Mouse (Mus musculus): ENCODE measurements around the gene Prkch. TPM values are rescaled to one million over a fixed set of nuclear protein-coding genes. Genes with fewer than 3 reads are reported as not detected.
A peak's percentile ranks its signal among the peaks of the same experiment; 100 is the strongest.
"Not testable (repeated sequence)": the region's sequence is repeated elsewhere in the genome, so short reads cannot be mapped to it uniquely, and the experiment has no call there.

The Prkch gene
- 37.1 and 40.4 TPM in 2 replicates for polyA plus RNA-seq (2015; fragmentation: Nextera tagmentation; extraction: Ambion mirVana)

GRCm38 (mm10) chr12:73584610-73585240 lies at the start of gene Prkch:
Gene Prkch, plus strand, starts transcription at chr12:73584796.
- DNase-seq (ENCODE audit: low spot score): peak; percentile 89

DNA sequence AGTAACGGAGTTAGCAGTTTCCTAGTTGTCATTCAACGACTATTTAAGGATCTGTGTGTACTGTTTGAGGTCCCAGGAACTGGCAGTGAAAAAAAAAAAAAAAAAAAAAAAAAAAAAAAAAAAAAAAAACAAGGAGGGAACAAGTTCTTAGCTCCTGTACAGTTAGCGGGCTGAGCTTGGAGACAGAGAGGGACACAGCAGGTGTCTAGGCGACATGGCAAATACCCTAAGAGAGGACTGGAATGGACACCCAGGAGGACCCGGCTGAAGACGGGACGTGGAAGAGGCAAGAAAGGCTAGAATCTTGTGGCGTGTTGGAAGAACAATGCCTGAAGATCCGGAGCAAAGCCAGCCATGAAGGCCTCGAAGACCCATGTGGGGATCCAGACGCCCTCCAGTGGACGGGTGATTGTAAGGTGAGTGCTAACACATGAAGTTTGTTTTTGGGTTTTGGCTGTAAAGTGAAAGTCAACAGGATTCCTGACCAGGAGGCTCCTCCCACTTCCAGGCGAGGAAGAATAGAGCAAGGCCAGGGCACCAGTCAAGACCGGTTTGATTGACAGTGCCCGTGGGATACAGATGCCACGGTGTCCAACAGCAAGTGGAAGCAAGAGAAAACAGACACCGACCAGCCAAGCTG lies 47.0 kb upstream of the Prkch start:
- DNase-seq (ENCODE audit: low spot score): peak; percentile 52

DNA sequence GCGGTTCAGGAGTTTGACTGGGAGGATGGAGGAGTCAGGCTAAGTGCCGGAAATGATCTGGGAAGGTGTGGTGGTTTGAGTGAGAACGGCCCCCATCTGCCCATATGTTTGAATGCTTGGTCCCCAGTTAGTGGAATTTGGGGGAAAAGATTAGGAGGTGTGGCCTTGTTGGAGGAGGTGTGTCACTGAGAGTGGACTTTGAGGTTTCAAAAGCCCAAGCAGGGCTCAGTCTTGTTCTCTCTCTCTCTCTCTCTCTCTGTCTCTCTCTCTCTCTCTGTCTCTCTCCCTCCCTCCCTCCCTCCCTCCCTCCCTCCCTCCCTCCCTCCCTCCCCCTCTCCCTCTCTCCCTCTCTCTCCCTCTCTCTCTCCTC lies 46.5 kb upstream of the Prkch start:
- DNase-seq (ENCODE audit: low spot score): not testable (repeated sequence)

DNA sequence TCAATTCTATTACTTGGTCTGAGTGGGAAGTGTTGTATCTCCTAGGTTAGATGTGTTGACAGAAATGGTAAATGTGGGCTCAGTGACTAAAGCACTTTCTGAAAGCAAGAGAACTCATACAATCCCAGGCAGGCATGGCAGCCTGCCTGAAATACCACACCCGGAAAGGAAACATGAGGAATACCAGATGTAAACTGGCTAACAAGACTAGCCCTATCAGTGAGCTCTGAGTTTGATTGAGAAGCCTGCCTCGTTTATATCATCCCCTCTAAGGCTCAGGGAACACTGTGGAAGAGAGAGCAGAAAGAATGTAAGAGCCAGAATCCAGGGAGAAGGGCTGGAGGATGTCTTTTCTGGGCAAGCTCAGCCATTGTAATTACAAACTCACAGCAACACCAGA lies 45.4 kb upstream of the Prkch start:
- DNase-seq (ENCODE audit: low spot score): no peak

- no peak for DNase-seq (ENCODE audit: low spot score)
Observed at GRCm38 (mm10) chr12:73540402-73540801, 44.2 kb upstream of the Prkch start.

DNA sequence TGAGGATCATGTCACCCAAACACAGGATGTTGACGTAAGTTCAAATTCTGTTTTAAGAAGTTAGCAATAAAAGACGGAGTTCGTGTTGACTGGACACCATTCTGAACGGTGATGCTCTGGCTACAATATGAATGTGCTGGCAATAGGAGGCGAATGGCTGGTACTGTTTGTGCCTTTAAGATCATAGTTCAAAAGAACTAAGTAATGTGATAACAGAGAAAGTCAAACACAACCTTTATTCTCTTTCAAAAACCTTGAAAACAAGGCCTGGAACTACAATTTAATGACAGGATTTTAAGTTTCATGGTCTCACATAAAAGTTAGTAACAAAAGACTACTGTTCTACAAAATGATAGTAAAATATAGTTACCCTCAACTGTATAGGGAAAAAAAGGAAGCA lies 41.4 kb upstream of the Prkch start:
- no peak for DNase-seq (ENCODE audit: low spot score)

- DNase-seq (ENCODE audit: low spot score): no peak
Observed at GRCm38 (mm10) chr12:73544736-73545671, 39.6 kb upstream of the Prkch start.

- peak; percentile 62 for DNase-seq (ENCODE audit: low spot score)
Observed at GRCm38 (mm10) chr12:73545672-73546085, 38.9 kb upstream of the Prkch start.

DNA sequence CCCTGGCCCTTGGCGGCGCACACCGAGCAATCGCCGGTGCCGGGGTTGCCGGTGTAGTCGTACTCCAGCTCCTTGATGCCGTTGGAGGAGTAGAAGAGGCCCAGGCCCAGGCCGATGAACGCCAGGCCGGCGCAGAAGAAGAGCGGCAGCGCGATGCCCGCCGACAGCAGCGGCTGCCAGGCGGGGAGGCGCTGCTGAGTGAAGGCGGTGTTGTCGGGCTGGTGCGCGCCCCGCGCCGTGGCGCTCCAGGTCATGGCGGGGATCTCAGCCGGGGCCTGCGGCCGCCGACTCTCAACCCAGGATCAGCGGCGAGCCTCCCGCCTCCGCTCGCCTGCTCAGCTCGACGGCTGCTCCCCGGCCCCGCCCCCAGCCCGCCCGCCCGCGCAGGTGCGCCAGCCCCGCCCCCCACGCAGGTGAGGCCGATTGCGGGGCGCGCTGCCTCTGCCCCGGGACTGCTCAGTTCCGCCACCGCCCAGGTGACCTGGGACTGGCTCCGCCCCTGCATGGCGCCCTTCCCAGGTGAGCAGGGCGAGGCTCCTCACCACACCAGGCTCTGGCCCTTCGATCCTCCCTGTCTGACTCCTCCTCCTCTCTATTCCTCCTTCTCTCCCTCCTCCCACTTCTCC lies 38.4 kb upstream of the Prkch start, which contains the start of gene Tmem30b:
Gene Tmem30b, minus strand, starts transcription at position 307 of the 626 bp plus-strand sequence.
- peak; percentile 23 for DNase-seq (ENCODE audit: low spot score)

- peak; percentile 10 for DNase-seq (ENCODE audit: low spot score)
Observed at GRCm38 (mm10) chr12:73547646-73548045, 37.0 kb upstream of the Prkch start.

- no peak for DNase-seq (ENCODE audit: low spot score)
Observed at GRCm38 (mm10) chr12:73548259-73548658, 36.3 kb upstream of the Prkch start.

- peak; percentile 85 for DNase-seq (ENCODE audit: low spot score)
Observed at GRCm38 (mm10) chr12:73554155-73554554, 30.4 kb upstream of the Prkch start.

DNA sequence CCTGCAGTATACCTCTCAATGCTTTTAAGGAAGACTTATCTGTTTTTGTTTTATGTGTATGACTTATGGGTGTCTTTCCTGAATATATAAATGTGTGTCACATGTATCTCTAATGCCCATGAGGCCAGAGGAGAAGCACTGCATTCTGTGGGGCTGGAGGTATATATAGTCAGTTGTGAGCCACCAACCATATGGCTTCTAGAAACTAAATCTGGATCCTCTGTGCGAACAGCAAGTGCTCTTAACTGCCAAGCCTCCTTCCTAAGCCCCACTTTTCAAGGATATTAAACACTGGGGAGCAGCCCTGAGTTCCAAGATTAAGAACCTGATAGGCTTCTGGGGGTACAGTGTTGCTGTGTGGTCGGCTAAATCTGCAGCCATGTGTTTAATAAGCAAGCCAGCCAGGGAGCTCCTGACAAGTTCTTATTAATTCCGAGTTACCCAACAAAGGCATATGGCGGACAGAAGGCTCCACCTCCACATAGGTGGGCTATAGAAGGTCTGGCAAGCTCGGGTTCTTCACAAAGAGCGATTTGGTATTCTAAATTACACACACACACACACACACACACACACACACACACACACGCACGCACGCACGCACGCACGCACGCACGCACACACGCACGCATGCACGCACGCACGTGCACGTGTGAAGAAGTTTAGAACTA lies 25.9 kb upstream of the Prkch start:
- DNase-seq (ENCODE audit: low spot score): no peak

DNA sequence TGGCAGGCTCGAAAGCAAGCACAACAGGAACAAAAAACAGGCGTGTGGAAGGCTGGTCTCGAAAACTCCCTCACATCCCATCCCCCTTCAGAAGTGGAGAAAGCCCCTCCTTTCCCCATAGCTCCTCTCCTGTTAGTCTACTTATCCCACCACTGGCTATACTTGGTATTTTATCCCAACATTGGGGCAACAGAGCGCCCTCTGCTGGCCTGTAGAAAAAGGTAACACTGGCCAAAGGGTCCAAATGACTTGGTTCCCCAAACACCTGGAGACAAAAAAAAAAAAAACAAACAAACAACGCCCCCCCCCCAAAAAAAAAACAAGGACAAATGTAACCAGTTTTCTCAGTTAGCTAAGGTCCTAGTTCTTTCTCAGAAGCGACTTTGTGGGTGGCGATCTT lies 24.5 kb upstream of the Prkch start:
- peak; percentile 51 for DNase-seq (ENCODE audit: low spot score)

DNA sequence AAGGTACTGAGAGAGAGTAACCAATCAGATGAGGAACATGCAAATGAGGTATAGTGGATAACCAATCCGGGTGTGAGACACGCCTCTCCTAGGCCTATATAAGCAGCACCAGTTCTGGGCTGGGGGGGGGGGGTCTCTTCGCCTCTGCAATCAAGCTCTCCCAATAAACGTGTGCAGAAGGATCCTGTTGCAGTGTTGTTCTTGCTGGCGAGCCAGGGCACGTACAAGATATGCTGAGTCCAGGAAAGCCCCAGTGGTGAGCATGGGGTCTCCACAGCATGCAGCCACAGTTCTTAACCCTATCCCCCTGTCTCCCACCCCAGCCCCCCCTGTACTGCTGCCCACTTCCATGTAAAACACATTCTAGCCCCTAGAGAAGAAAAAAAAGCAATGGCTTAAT lies 21.5 kb upstream of the Prkch start:
- DNase-seq (ENCODE audit: low spot score): not testable (repeated sequence)

DNA sequence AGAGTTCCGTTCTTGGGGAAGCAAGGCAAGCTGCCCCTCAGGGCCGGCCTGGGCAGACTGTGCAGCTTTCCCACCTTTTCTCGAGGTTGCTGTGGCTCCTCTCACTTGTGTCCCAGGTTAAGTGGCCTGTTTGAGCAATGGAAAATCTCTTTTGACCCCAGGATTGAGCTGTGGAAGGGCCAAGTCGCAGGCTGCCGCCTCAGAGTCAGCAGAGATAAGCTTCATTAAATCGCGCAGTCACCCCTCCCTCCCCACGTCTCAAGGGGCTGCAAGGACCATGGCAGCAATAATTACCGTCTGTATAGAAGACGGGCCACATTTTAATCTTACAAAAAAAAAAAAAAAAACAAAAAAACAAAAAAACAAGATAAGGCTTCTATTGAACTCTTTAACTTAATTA lies 20.4 kb upstream of the Prkch start:
- no peak for DNase-seq (ENCODE audit: low spot score)

DNA sequence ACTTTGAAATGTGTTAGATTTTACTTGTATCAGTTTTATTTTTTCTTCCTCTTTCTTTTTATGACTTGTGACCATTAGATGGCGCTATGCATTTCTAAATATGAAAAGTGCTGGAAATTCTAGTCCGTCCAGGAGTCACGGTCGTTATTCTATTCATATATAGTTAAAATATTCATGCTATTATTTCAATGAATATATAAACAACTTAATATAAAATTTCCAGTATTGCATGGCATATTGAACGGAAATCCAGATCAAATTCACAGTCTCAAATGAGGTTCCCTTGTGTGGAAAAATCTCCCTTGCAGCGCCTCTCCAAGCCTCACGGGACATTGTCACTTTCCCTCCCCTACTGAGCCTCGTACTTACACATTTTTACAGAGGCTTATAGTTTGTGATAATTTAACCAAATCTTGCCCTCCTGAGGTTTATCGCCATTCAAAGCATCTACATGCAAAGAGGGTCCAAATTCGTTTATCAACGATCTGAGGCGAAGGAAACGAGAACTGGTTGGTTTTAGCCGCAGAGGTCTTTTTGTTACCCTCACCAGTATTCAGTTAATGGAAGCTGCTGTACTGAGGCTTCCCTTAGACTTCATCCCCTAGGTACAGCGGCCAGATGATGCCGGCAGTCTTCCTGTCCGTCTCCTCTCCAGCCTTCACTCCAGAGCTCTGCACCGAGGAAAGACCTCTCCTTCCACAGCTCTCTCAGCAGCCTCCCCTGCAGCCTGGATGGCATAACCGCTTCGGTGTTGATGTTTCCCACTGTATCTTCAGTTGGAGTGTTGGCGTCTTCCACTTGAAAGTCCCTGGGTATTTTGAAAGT lies 19.6 kb upstream of the Prkch start:
- DNase-seq (ENCODE audit: low spot score): peak; percentile 76

DNA sequence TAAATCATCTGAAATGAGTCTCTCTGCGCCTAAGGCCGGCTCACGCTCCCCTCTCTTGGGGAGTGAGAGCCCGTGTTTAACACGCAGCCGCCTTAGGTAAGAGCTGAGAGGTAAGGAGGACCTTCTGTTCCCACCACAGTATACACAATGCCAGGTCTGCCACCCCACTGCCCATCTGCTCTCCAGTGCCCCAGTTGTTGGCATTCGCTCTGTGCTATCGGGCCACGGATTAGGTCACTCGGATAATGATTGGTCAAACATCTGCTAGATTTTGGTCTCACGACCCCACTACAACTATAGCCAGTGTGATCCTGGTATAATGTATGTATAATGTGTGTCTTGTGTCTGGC lies 19.0 kb upstream of the Prkch start:
- no peak for DNase-seq (ENCODE audit: low spot score)

DNA sequence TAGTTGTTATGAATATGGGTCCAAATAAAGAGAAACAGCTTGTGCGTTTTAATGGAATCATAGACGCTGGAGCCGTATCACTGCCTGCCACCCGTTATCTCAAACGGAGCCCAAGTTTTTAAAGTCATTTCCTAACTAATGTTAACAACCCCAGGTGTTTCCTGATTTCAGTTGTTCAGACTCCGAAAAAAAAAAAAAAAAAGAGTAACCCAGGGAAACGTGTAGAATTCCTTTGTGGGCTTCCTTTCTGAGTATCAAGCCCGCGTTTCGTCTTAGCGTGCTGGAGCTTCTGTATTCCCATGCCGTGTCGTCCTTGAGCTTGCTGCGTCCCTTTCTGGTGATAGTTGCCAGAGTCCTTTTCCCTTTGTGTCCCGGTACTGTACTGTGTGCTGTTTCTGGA lies 10.0 kb upstream of the Prkch start:
- no peak for DNase-seq (ENCODE audit: low spot score)

- DNase-seq (ENCODE audit: low spot score): peak; percentile 48
Observed at GRCm38 (mm10) chr12:73578141-73578540, 6.5 kb upstream of the Prkch start.
